Mouse (Mus musculus): ENCODE measurements around the gene Armc12.

- TF ChIP-seq CTCF (conservative IDR thresholded peaks at IDR 0.05; ENCODE audit: low read length) (peak; percentile 58), POU5F1 (IDR thresholded peaks at IDR 0.05; ENCODE audit: borderline replicate concordance, low read length) (no peak)
These were observed 50.5 kb downstream of the Armc12 start for GRCm38 (mm10) chr17:28581056-28581455.

Measured in E14TG2a.4 (cell line).